Mouse (Mus musculus) layer of hippocampus, adult 9-10 months (tissue): ENCODE measurements around the gene Hpgd.

Source experiments
- DNase-seq: peaks from one replicate; pipeline ENCODE4 v3.0.0; 2022; ENCODE audit warnings: low spot score

Gene Hpgd

GRCm38 (mm10) chr8:56327709-56328108 is 33.3 kb downstream of the Hpgd start:
- no peak for DNase-seq

- DNase-seq: no peak
Observed at GRCm38 (mm10) chr8:56328130-56328542, 33.8 kb downstream of the Hpgd start.

GRCm38 (mm10) chr8:56335390-56336000 is 41.1 kb downstream of the Hpgd start:
- DNase-seq: no peak

DNA sequence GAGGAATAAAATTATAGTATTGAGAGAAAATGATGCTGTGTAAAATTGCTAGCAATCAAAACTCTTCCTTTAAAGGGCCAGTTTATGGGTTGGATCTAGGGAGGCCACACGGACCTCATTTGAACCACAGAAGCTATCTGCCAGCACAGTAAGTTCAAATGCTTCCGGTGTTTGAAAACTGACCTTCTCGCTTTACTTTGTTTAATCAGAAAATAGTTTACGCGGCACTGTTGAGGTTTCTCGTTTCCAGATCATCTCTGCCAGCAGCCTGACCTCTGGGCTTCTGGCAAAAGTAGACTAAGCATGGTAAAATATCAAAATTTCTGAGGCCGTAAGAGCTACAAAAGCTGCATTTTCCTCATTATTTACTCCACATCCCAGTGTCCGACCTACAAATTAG is 42.4 kb downstream of the Hpgd start:
- DNase-seq: no peak

DNA sequence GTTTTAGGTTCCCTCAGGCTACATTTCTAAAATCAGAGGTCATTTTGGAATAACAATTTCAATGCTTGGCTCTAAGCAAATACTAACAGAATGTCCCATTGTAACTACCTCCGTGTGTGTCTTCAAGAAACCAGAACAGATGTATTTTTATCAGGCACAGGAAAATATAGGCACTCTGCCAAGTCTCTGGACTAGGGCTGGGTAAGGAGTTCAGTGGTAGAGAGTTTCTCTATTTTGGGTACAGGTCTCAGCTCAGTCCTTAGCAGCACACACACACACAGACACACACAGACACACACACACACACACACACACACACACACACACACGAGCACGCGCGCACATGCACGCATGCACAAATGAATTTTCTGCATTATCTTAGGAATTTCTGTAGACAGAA is 49.1 kb downstream of the Hpgd start:
- DNase-seq: no peak

GRCm38 (mm10) chr8:56343940-56344339 is 49.6 kb downstream of the Hpgd start:
- no peak for DNase-seq

DNA sequence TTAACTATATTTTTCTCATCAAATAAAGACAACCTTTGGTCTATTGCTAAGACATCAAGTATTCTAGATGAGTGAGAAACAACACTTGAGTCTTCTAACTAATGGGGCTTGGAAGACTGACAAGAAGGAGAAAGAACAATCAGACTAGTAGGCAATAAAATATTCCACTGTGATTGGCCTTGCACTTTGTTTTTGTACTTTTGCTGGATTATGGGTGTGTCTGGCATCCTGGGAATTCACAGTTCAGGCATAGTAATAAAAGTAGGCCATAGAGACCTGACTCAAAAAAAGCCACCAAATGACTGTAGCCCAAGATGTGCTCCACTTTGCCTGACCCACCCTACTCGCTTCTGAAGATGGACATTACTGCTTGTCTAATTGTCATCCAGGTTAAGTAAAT is 50.0 kb downstream of the Hpgd start:
- no peak for DNase-seq

DNA sequence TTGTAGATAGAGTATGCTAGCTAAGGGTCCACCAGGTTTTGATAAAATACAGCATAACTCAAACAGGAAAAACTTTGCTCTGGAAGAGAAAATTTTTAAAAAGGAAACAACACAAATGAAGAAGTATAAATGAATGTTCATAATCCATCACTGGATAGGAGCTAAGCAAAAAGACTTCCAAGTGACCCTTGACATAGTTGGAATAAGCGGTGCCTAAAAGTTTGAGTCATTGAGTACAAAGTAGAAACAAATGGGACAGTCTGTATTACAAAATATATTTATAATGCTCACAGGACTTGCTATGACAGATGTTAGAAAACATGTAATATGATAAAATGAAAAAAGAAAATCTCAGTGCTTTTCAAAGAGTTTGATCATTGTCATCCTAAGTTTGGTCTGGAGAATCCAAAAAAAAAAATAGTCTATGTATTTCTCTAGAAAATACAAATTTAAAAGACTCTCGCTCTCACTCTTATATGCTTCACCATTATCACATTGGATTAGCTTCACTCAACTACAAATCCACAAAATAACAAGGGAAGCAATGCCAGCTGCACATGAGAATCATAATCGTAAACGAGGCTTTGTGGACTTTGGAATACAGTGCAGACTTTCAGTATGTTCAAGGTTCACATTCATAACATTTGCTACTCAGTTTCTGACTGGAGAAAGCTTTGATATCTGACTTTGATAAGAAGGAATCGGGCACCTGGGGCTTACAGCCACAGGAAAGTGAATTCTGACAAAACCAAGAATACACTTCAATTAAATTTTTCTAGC is 51.4 kb downstream of the Hpgd start:
- DNase-seq: no peak

DNA sequence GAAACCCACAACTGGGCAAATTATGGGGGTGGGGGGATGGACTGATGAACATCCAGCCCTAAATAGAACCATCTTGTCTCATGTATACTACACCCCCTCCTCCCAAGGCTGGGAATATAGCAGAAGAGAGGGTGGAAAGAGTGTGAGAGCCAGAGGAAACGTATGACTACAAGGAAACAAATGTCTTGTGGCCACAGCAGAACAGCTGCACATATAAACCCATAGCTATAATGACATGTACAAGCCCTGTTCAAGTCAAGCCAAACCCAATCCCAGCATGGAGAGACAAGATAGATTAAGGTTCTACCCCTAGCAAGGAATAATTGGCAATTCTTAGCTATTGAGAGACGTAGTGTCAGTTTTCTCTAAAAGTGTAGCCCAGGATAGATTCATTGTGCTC is 68.8 kb downstream of the Hpgd start:
- DNase-seq: no peak
